Mouse (Mus musculus) left cerebral cortex, postnatal 10 days (tissue): ENCODE data around the gene Rtn4rl1. TPM values are rescaled to one million over a fixed set of nuclear protein-coding genes. Genes with fewer than 3 reads are reported as not detected.

ENCODE experiments used
- DNase-seq, 2 experiments: peaks; one replicate each; pipeline ENCODE4 v3.0.0; 2021 to 2022; ENCODE audit warnings: low spot score in 2 of 2, mixed read lengths in 1 of 2; ENCODE audit errors: extremely low spot score in 1 of 2
- intact Hi-C: fragments of 180-260 bp; cut with DNase I; formaldehyde crosslinking; loops from one replicate; pipeline ENCODE4 v1.15.1; 2025
- total RNA-seq, 2 experiments: library from RNA; stranded (reverse); gene quantifications; 2 replicates each; pipeline ENCODE4 v1.2.3; 2021

Gene Rtn4rl1
- total RNA-seq, 2 experiments from 2014 or later = 44.8 to 46.9 TPM

GRCm38 (mm10) chr11:75163379-75163778 lies 30.2 kb upstream of the Rtn4rl1 start:
- intact Hi-C loops = no loop called here
- peak in 1 of 2 experiments; percentile 26 for DNase-seq

- intact Hi-C loops = no loop called here
- DNase-seq = no peak
Observed at GRCm38 (mm10) chr11:75164051-75164450, 29.5 kb upstream of the Rtn4rl1 start.

GRCm38 (mm10) chr11:75164750-75165149 lies 28.8 kb upstream of the Rtn4rl1 start:
- DNase-seq = peak in 1 of 2 experiments; percentile 59
- intact Hi-C loops = no loop called here

GRCm38 (mm10) chr11:75165441-75166192 lies 28.0 kb upstream of the Rtn4rl1 start:
- peak in 1 of 2 experiments; percentile 87 for DNase-seq
- intact Hi-C loops = no loop called here

GRCm38 (mm10) chr11:75166193-75166842 lies 27.3 kb upstream of the Rtn4rl1 start:
- intact Hi-C loops = no loop called here
- peak in 1 of 2 experiments; percentile 65 for DNase-seq

- intact Hi-C loops = no loop called here
Observed at GRCm38 (mm10) chr11:75166861-75167642, 26.5 kb upstream of the Rtn4rl1 start.

GRCm38 (mm10) chr11:75167643-75168589 lies 25.7 kb upstream of the Rtn4rl1 start:
- peak in 1 of 2 experiments; percentile 73 for DNase-seq
- intact Hi-C loops = loop anchor here (2.0 kb wide), 1 partner anchor 187 kb away; no protein-coding TSS in a partner anchor

More at GRCm38 (mm10) chr11:75166861-75167642, 26.5 kb upstream of the Rtn4rl1 start:
- peak in 1 of 2 experiments; percentile 66 for DNase-seq

- intact Hi-C loops = loop anchor here (2.0 kb wide), 1 partner anchor 188 kb away; no protein-coding TSS in a partner anchor
- DNase-seq = peak; percentile 75 to 90
Observed at GRCm38 (mm10) chr11:75168590-75169361, 24.8 kb upstream of the Rtn4rl1 start.

- no peak for DNase-seq
- intact Hi-C loops = loop anchor here (2.0 to 10.0 kb wide), 3 partner anchors 189 to 345 kb away; partner anchors contain the start of genes Rilp and Scarf1
Observed at GRCm38 (mm10) chr11:75169405-75170080, 24.0 kb upstream of the Rtn4rl1 start, which contains the start of gene Hic1. Gene Hic1 (minus strand): TSS chr11:75169519.

GRCm38 (mm10) chr11:75170136-75170751 lies 23.3 kb upstream of the Rtn4rl1 start:
- peak; percentile 85 to 94 for DNase-seq
- intact Hi-C loops = loop anchor here (2.0 to 10.0 kb wide), 2 partner anchors 223 to 345 kb away; partner anchors contain the start of genes Rilp and Scarf1

- intact Hi-C loops = loop anchor here (2.0 to 10.0 kb wide), 2 partner anchors 225 to 343 kb away; partner anchors contain the start of genes Rilp and Scarf1
- DNase-seq = peak in 1 of 2 experiments; percentile 31
Observed at GRCm38 (mm10) chr11:75171186-75171865, 22.3 kb upstream of the Rtn4rl1 start.

- intact Hi-C loops = loop anchor here (10.0 kb wide), 1 partner anchor 342 kb away; the partner anchor contains the start of genes Rilp and Scarf1
- DNase-seq = peak in 1 of 2 experiments; percentile 81
Observed at GRCm38 (mm10) chr11:75172151-75173094, 21.2 kb upstream of the Rtn4rl1 start.

- intact Hi-C loops = loop anchor here (10.0 kb wide), 1 partner anchor 342 kb away; the partner anchor contains the start of genes Rilp and Scarf1
- DNase-seq = peak; percentile 94 to 95
Observed at GRCm38 (mm10) chr11:75173095-75173798, 20.3 kb upstream of the Rtn4rl1 start.

- intact Hi-C loops = loop anchor here (10.0 kb wide), 1 partner anchor 341 kb away; the partner anchor contains the start of genes Rilp and Scarf1
- no peak for DNase-seq
Observed at GRCm38 (mm10) chr11:75173799-75174165, 19.8 kb upstream of the Rtn4rl1 start.
